10 mouse cellular contexts compared by ENCODE assay signal in the genomic region with DNA sequence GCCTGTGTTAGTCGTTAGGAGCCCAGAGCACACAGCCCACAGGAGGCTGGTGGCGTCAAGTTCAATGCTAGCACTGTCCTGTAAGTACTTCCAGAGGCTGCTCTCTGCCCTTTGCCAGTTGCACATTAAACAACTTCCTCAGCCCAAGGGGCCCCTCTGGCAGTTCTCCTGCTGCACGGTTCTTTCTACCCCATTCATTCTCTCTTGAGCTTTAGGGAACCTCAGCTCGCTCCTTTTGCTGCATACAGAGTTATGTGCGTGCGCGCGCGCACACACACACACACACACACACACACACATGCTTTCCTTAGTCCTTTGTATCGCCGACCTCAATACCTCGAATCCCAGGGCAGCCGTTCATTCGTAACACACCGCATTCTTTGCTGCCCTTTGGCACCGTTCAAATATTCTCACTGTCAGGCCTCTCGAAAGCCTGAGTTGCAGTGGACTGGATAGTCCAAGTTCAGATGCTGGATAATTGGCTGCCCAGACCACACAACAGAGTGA. TPM values are rescaled to one million over a fixed set of nuclear protein-coding genes. Genes with fewer than 3 reads are reported as not detected.
A peak's percentile ranks its signal among the peaks of the same experiment; 100 is the strongest.
DNase-seq lines count a peak whose midpoint lies in the region; ATAC-seq lines count a peak whose summit lies in the region.
"Had no signal": no experiment of that assay in that cellular context is flagged by ENCODE, and none has a peak within 500 bp of the region (broad histone marks: within the 10 kb centered on the region; RNA-seq: fewer than 3 reads in every experiment).

No protein-coding gene starts in this region.

- H3K9ac ChIP-seq in heart, embryonic 11.5 days (ENCODE audit: low read depth, low read length): no peak overlapping the region
- no peak overlapping the region for H3K9ac ChIP-seq in forebrain, embryonic 16.5 days (replicated peaks; ENCODE audit: low read depth, low read length)
- no peak overlapping the region for H3K9ac ChIP-seq in neural tube, embryonic 14.5 days (replicated peaks; ENCODE audit: low read depth, low read length)
- H3K9ac ChIP-seq: hindbrain, embryonic 15.5 days had no signal

- H3K4me1 ChIP-seq in heart, embryonic 10.5 days: peaks cover 28% of the 10 kb centered on the region
- peaks cover 7% of the 10 kb centered on the region for H3K4me1 ChIP-seq in heart, embryonic 11.5 days (ENCODE audit: control insufficient read depth, insufficient read depth, low read length)
- no peaks in the 10 kb centered on the region; the same call in 1 of the 2 replicates for H3K4me1 ChIP-seq in forebrain, embryonic 16.5 days (replicated peaks; ENCODE audit: control insufficient read depth, insufficient read depth, low read length)
- H3K4me1 ChIP-seq in neural tube, embryonic 14.5 days (ENCODE audit: control insufficient read depth, insufficient read depth, low read length): no peaks in the 10 kb centered on the region

- 81% methylated on average over 17 of the region's 17 CpGs for WGBS in heart, embryonic 10.5 days
- 77% methylated on average over 17 of the region's 17 CpGs for WGBS in heart, embryonic 11.5 days (ENCODE audit: insufficient replicate concordance)
- 24% methylated on average over 17 of the region's 17 CpGs for WGBS in forebrain, embryonic 16.5 days
- WGBS in neural tube, embryonic 14.5 days: 39% methylated on average over 17 of the region's 17 CpGs

- H3K4me3 ChIP-seq in heart, embryonic 10.5 days: no peak overlapping the region
- H3K4me3 ChIP-seq in heart, embryonic 11.5 days (ENCODE audit: low read depth, low read length): no peak overlapping the region
- H3K4me3 ChIP-seq in forebrain, embryonic 16.5 days (replicated peaks; ENCODE audit: low read length): no peak overlapping the region
- H3K4me3 ChIP-seq in neural tube, embryonic 14.5 days (ENCODE audit: low read depth, low read length): no peak overlapping the region
- H3K4me3 ChIP-seq: hindbrain, embryonic 15.5 days had no signal

- H3K4me2 ChIP-seq in heart, embryonic 11.5 days: no peak overlapping the region
- H3K4me2 ChIP-seq in forebrain, embryonic 16.5 days (ENCODE audit: low read length): no peak overlapping the region
- H3K4me2 ChIP-seq in neural tube, embryonic 14.5 days (ENCODE audit: low read depth, low read length): no peak overlapping the region
- H3K4me2 ChIP-seq: hindbrain, embryonic 15.5 days had no signal

- no peaks in the 10 kb centered on the region for H3K36me3 ChIP-seq in heart, embryonic 10.5 days
- H3K36me3 ChIP-seq in heart, embryonic 11.5 days (ENCODE audit: control insufficient read depth, insufficient read depth, low read length): no peaks in the 10 kb centered on the region
- no peaks in the 10 kb centered on the region for H3K36me3 ChIP-seq in forebrain, embryonic 16.5 days (ENCODE audit: control insufficient read depth, insufficient read depth)
- no peaks in the 10 kb centered on the region for H3K36me3 ChIP-seq in neural tube, embryonic 14.5 days (ENCODE audit: control insufficient read depth, insufficient read depth, low read length)
- H3K36me3 ChIP-seq: hindbrain, embryonic 15.5 days had no signal

- DNase-seq in heart, embryonic 10.5 days (ENCODE audit: low spot score): no peak
- DNase-seq in kidney, postnatal 10 days: peak; percentile 42
- DNase-seq in spleen, postnatal 10 days (ENCODE audit: low spot score in 2 of 2): no peak
- no peak for DNase-seq in left cerebral cortex, adult 11 months (ENCODE audit: low spot score)
- DNase-seq in spleen, postnatal 36 days (ENCODE audit: low spot score in 2 of 2): no peak
- DNase-seq: lung, postnatal 36 days had no signal

- no peaks in the 10 kb centered on the region for H3K27me3 ChIP-seq in heart, embryonic 10.5 days (ENCODE audit: insufficient read depth, poor library complexity, severe bottlenecking)
- no peaks in the 10 kb centered on the region for H3K27me3 ChIP-seq in heart, embryonic 11.5 days (ENCODE audit: control insufficient read depth, insufficient read depth, low read length)
- H3K27me3 ChIP-seq in forebrain, embryonic 16.5 days (replicated peaks; ENCODE audit: control insufficient read depth, insufficient read depth, low read length): no peaks in the 10 kb centered on the region
- no peaks in the 10 kb centered on the region for H3K27me3 ChIP-seq in neural tube, embryonic 14.5 days (ENCODE audit: control insufficient read depth, insufficient read depth, low read length)
- H3K27me3 ChIP-seq: hindbrain, embryonic 15.5 days had no signal

- ATAC-seq in heart, embryonic 11.5 days (replicated peaks; ENCODE audit: insufficient number of reproducible peaks, low FRiP score, low TSS enrichment): no peak
- 0 out of 2 replicates have a peak, but pooled peaks have one; percentile 12 for ATAC-seq in forebrain, embryonic 16.5 days
- ATAC-seq in neural tube, embryonic 14.5 days (ENCODE audit: low read depth): peak; percentile 47; the same call in 1 of the 2 replicates

- peak overlapping the region; percentile 36; the same call in 1 of the 2 replicates for H3K27ac ChIP-seq in heart, embryonic 10.5 days
- H3K27ac ChIP-seq in heart, embryonic 11.5 days (ENCODE audit: low read depth, low read length): no peak overlapping the region
- H3K27ac ChIP-seq in forebrain, embryonic 16.5 days (ENCODE audit: low read length): no peak overlapping the region
- no peak overlapping the region for H3K27ac ChIP-seq in neural tube, embryonic 14.5 days (ENCODE audit: low read depth, low read length)
- H3K27ac ChIP-seq: hindbrain, embryonic 15.5 days had no signal

- no peaks in the 10 kb centered on the region for H3K9me3 ChIP-seq in heart, embryonic 10.5 days
- no peaks in the 10 kb centered on the region for H3K9me3 ChIP-seq in heart, embryonic 11.5 days (replicated peaks; ENCODE audit: control insufficient read depth, low read length)
- no peaks in the 10 kb centered on the region for H3K9me3 ChIP-seq in forebrain, embryonic 16.5 days (ENCODE audit: control insufficient read depth, low read length)
- H3K9me3 ChIP-seq in neural tube, embryonic 14.5 days (ENCODE audit: control insufficient read depth, low read length): no peaks in the 10 kb centered on the region
- H3K9me3 ChIP-seq: hindbrain, embryonic 15.5 days had no signal

RNA-seq across cellular contexts. Expression of a gene that starts 45.2 kb away (rescaled TPM):
- polyA plus RNA-seq in heart, embryonic 10.5 days (2016; fragmentation: Nextera tagmentation; extraction: Ambion mirVana): 0.50 TPM in 1 of 2 replicates, not detected in the other
- polyA plus RNA-seq in heart, embryonic 11.5 days (2014; fragmentation: Nextera tagmentation; extraction: Ambion mirVana): 0.70 TPM in 1 of 2 replicates, not detected in the other
- polyA plus RNA-seq in forebrain, embryonic 16.5 days (2015; fragmentation: Nextera tagmentation; extraction: Ambion mirVana): 0.47 TPM in 1 of 2 replicates, not detected in the other
- polyA plus RNA-seq in neural tube, embryonic 14.5 days (2014; fragmentation: Nextera tagmentation; extraction: Ambion mirVana): not detected in 2 replicates
